Mouse (Mus musculus) brain, embryonic 14.5 days (tissue): ENCODE measurements around the gene Dock8. TPM values are rescaled to one million over a fixed set of nuclear protein-coding genes. Genes with fewer than 3 reads are reported as not detected.

Experiments used
- DNase-seq: peaks from one replicate; pipeline ENCODE4 v3.0.0-alpha.2; 2011; ENCODE audit warnings: low read depth
- CTCF ChIP-seq: fragments of 200-500 bp; IDR thresholded peaks from 2 replicates; pipeline ENCODE4 v1.5.1; 2012; ENCODE audit warnings: inconsistent platforms, mild to moderate bottlenecking, moderate library complexity, borderline replicate concordance; ENCODE audit not compliant: insufficient read depth, insufficient read length; ENCODE audit errors: extremely low read depth
- POLR2A ChIP-seq: fragments of 200-500 bp; IDR thresholded peaks from 2 replicates; pipeline ENCODE4 v1.6.1; 2012; ENCODE audit warnings: mild to moderate bottlenecking, inconsistent platforms, borderline replicate concordance; ENCODE audit not compliant: poor library complexity, insufficient read depth, insufficient read length, severe bottlenecking; ENCODE audit errors: extremely low read depth
- polyA plus RNA-seq: library from polyadenylated mRNA; depleted of rRNA; stranded (reverse); fragments of >200 nt; gene quantifications from 2 replicates; pipeline ENCODE4 v1.2.3, GENCODE M21; 2012

The Dock8 gene
- polyA plus RNA-seq, 1 experiment = 1.2 TPM

DNA sequence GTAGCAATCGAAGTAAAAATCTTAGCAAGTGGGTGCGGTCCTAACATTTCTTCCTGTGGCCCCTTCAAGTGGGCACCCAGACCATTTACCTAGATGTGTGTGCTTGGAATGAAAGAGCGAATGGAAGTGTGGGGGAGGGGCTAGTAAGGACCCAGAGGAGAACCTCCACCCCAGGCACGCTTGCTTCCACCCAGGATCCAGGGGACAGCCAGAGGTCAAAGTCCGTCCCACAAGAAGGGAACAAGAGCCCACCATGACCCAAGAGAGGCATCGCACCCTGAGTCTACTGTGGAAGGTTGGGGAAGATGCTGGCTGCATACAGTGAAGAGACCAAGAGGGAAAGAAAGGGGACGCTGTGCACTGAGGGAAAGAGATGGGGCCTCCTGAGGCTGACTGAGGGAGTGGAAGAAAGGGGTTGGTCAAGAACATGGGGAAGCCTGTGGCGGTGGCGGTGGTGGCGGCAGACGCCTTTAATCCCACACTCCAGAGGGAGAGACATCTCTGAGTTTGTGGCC is 209.3 kb downstream of the Dock8 start:
- no peak for DNase-seq
- TF ChIP-seq CTCF (no peak), POLR2A (no peak)

GRCm38 (mm10) chr19:25220611-25221010 is 221.3 kb downstream of the Dock8 start:
- no peak for TF ChIP-seq CTCF
- no peak for TF ChIP-seq POLR2A
- DNase-seq = no peak

- no peak for DNase-seq
- TF ChIP-seq CTCF (no peak), POLR2A (no peak)
Observed at GRCm38 (mm10) chr19:25221964-25222640, 222.8 kb downstream of the Dock8 start.

DNA sequence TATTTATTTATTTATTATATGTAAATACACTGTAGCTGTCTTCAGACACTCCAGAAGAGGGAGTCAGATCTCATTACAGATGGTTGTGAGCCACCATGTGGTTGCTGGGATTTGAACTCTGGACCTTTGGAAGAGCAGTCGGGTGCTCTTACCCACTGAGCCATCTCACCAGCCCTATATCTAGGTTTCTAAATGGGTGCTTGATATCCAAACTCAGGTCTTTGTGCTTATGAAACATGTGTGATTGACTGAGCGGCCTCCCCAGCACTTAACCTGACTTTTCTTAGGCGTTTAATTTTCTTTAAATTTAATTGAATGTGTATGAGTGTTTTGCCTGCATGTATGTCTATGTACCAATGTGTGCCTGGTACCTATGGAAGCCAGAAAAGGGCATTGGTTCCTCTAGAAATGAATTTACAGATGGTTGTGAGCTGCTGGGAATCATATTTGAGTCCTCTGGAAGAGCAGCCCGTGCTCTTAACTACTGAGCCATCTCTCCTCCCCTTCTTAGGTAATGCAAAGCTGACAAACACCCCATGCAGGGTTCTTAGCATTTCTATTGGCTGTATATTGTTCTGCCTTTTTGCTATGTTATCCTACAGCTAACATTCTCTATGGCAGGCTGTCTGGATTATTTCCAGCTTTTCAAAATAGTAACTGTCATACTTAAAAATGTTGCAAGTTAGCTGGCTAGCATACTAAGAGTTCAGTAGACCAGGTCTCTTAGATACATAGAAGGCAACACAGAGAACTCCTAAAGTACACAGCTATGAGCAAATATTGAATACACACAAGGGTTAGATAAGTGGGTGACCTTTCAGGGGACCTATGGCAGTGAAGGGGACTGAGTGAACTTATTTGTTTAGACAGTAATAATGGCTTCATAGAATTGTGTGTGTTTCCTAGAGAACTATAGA is 231.0 kb downstream of the Dock8 start:
- TF ChIP-seq POLR2A (no peak), CTCF (no peak)
- DNase-seq = no peak

DNA sequence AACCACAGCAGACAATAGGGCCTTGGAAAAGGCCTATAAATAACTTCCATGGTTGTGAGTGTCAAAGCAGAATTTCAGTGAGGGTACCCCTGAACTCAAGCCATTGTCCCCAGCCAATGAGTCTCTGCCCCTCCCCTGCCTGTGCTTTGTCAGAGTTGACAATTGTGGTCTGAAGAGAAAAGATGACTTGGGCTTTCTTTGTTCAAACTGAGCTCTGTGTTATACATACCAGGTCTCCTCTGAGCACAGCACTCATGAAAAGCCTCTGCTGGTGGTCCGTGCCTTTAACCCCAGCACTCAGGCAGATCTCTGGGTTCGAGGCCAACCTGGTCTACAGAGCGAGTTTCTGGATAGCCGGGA is 231.6 kb downstream of the Dock8 start:
- DNase-seq = no peak
- TF ChIP-seq POLR2A = no peak

DNA sequence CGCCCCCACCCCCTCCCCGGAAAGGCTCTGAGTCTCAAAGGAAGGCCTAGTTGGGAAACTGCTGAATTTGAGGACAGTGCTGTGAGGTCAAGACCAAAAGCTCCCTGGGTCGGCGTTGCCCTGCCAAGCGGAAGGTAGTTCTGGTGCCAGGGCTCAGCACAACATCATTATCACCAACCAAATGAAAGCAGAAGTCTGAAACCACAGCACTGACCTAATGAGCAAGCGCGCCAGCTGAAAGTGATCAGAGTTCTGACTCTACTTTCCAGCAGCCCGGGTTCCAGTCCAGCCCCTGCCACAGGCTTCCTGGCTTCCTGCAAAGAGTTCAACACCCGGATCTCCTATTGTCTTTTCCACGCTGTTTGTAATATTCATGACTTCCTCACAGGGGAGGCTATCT is 232.7 kb downstream of the Dock8 start:
- no peak for TF ChIP-seq POLR2A
- TF ChIP-seq CTCF = no peak
- no peak for DNase-seq

DNA sequence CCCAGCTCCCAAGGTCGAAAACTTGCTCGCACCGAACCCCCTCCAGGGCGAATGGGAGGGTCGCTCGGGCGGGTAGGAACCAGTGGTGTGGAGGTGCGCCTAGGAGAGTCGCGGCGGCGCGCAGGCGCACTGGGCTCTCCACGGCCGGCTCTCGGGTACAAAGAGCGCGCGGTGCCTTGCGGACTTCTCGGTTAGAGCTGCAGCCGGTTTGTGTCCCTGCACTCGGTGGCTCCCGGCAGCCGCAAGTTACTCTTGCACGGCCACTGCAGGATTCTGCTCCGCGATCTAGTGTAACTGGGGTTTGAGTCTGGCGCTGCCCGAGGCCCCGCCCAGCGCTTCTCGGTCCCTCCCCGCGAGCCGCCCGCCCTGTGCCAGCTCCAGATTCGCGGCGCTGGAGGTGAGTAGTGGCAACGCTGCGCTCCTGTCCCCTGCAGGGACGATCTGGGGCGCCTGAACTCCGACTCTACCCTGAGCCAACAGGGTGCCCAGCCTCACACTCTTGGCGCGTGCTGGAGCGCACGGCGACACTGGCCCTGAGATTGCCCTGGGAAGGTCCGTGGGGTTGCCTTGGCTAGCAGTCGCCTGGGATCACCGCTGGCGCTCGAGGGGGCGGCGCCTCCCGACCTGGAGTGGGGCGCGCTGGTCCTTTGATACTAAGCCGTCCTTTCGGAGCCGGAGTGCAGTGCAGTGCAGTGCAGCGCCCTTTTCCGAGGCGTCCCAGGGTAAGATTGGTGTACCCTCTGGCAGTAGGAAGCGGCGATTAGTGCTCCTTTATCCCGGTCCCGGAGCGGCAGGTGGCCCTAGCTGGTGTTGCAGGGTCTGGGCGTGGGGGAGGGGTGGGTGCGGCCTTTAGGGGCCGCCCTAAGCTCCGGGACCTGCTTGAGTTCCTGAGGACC is 237.5 kb downstream of the Dock8 start, which contains the start of gene Kank1:
Gene Kank1, plus strand, starts transcription at position 380 of the 896 bp plus-strand sequence.
- peak; percentile 78 for DNase-seq
- TF ChIP-seq CTCF (no peak), POLR2A (no peak)

DNA sequence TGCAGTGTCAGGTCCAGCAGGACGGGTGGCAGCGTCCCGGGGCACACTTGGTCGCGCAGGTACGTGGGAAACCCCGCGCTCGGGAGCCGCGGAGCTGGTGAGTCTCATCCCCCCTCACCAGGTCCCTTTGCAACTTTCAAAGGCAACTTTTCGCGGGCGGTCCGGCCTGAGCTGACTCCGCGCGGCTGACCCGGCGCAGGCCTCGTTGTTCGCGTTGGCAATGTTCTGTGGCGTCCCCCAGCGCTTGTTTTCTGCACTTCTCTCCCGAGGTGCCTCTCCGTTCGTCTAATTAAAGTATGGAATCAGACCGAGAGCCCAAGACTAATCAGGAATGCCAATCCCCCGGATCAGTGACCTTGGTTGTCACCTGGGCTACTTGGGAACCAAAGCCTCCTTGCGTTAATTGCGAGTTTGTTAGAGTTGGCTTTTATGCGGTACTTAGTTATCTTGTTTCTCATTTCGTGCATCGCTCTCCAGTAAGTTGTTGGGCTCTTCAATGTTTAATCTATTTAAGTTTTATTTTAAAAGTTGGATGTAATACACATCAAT is 238.2 kb downstream of the Dock8 start:
- TF ChIP-seq POLR2A = no peak
- TF ChIP-seq CTCF = peak; percentile 45; the same call in 1 of the 2 replicates
- DNase-seq = peak; percentile 56

- TF ChIP-seq POLR2A (no peak), CTCF (no peak)
- DNase-seq = no peak
Observed at GRCm38 (mm10) chr19:25238121-25238520, 238.8 kb downstream of the Dock8 start.

- TF ChIP-seq POLR2A (no peak), CTCF (no peak)
- no peak for DNase-seq
Observed at GRCm38 (mm10) chr19:25243566-25243965, 244.2 kb downstream of the Dock8 start.
